Mouse (Mus musculus) CD4-positive helper T cell, adult 2 months (primary cell): ENCODE results near the gene Scube1.

ENCODE experiments used
- DNase-seq: peaks from one replicate; pipeline ENCODE4 v3.0.0-alpha.2; 2012; ENCODE audit warnings: low read depth, missing footprints, low spot score

Scube1 gene

GRCm38 (mm10) chr15:83596833-83597232 lies 128.0 kb downstream of the Scube1 start:
- DNase-seq: no peak

GRCm38 (mm10) chr15:83595364-83595711 lies 129.5 kb downstream of the Scube1 start:
- no peak for DNase-seq

DNA sequence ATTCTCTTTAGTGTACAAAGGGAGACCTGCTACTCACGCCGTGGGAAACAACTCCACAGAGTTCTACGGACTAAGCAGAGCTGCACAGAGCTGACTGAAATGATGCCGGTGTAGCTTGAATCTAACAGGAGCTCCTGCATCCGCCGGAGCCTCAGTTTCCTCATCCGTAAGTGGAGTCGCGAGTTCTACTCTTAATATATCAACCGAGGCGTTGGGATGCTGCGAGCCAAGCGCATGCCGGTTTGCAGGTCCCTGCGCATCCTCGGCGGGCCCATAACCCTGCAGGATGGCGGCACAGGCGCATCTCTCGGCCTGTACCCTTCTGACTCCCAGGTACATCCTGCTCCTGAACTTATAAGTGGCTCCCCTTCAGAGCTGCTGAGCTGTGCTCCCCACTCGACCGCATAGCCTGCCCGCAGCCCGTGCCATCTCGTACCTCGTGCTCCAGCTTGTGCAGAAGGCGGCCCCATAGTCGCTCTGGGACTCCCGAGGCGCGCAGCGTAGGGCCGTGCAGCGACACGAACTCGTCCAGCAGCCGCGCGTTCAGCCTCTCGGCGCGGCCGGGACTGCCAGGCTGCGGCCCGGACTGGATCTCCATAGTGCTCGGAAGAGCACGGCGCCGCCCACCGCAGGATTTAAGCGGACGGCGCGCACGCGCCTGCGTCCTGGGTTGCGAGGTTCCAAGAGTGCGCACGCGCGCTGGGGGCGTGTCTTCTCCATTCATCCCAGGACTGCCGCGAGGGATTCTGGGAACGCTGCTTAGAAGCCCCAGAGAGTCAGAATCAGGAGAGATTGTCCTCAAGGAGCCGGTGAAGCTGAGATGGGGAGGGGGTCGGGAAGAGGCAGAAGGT lies 130.1 kb downstream of the Scube1 start, which contains the start of gene Ttll12:
Gene Ttll12 (minus strand): TSS at position 645 of the 851 bp plus-strand sequence.
- peak; percentile 88 for DNase-seq

- peak; percentile 32 for DNase-seq
These were observed 130.9 kb downstream of the Scube1 start for GRCm38 (mm10) chr15:83593702-83594512.

GRCm38 (mm10) chr15:83593189-83593585 lies 131.6 kb downstream of the Scube1 start:
- DNase-seq: no peak

DNA sequence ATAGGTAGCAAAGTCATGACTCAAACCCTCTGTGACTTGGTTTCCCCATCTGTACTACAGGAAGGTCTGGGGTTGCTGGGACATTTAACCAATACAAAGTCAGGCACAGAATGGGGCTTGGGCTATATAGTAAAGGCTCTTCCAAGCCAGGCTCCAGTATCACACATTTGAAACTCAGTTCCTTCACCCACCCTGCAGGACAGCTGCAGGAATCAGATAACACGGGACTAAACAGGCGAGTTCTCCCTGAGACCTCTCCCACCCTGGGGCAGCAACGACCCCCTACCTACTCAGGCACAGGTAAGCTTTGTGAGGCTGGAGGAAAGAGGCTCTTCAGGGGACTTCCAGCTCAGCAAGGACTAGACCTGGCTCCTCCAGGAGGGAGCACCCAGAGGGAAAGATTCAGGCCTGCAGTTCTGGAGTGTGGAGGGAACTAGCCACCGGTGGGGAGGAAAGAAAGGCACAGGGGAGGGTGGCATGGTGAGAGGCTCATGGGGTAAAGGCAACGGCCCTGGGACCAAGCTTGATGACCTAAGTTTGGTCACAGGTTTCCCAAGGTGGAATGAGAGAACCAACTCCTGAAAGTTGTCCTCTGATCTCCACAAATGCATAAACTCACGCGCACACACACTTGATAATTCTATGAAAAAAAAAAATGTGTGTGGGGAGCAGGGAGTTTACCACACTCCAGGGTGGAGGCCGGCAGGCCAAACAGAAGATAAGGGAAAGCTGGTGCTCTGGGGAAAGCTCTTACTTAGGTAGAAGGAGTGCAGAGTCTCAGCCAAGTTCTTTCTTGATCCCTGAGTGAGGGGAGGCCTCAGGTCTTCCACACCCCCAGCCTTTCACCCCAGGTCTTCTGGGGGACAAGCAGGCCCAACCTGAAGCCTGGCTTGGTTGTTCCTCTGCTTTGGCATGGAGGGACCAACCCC lies 132.3 kb downstream of the Scube1 start:
- DNase-seq: no peak

- DNase-seq: no peak
These were observed 133.1 kb downstream of the Scube1 start for GRCm38 (mm10) chr15:83591758-83592157.

GRCm38 (mm10) chr15:83590841-83591240 lies 134.0 kb downstream of the Scube1 start:
- DNase-seq: no peak

DNA sequence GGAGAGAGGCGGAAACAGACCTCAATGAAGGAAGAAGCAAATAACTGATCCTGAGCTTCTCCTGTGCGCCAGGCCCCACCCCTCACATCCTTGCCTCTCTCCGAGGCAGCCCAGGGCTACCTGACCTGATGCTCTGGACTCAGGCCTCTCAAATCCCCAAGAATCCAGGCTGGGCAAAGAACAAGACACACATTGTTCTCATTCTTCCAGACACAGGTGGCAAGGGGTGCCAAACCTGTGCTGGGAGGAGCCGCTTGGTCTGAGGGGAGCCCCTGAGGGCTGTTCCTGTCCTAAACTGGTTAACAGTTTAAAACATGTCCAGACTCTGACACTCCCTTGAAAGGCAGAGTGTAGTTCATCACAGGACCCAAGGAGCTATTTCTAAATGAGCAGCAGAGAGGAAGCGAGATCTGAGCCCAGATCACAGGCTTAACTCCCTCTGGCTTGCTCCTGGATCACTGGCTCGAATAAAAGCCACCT lies 140.0 kb downstream of the Scube1 start:
- DNase-seq: no peak

GRCm38 (mm10) chr15:83583419-83584156 lies 141.2 kb downstream of the Scube1 start:
- peak; percentile 43 for DNase-seq

DNA sequence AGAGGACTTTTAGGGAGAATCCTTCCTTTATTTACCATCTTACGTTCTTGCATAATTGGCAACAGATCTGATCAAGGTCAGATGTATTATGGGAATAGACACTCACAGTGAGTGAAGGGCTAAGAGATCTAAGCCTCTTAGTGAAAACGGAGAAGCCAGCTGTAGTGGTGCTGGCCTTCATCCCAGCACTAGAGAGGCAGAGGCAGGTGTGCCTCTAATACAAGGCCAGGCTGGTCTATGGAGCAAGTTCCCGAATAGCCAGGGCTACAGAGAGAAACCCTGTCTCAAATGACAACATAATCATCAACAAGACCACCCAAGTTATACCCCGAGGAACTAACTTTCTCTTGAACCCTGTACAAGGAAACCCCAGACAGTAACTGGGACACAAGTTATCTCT lies 141.9 kb downstream of the Scube1 start:
- DNase-seq: no peak

DNA sequence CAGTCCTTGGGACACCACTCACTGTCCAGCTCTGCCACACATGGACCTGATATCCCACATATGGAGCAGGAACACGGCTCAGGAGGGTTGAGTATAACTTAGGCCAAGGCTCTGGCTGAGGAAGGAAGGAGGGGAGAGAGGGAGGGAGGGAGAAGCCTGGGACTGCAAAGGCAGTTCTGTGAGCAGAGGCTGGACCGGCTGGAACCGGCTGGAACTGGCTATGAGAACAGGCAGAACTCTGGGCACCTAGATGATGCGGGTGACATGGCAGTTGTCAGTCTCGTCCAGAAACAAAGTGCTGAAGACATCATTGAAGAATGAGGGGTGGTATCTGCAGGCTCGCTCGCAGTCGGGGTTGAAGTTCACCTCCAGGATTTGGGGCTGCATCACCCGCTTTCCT lies 148.2 kb downstream of the Scube1 start:
- DNase-seq: no peak

- no peak for DNase-seq
These were observed 149.3 kb downstream of the Scube1 start for GRCm38 (mm10) chr15:83575543-83575942.

DNA sequence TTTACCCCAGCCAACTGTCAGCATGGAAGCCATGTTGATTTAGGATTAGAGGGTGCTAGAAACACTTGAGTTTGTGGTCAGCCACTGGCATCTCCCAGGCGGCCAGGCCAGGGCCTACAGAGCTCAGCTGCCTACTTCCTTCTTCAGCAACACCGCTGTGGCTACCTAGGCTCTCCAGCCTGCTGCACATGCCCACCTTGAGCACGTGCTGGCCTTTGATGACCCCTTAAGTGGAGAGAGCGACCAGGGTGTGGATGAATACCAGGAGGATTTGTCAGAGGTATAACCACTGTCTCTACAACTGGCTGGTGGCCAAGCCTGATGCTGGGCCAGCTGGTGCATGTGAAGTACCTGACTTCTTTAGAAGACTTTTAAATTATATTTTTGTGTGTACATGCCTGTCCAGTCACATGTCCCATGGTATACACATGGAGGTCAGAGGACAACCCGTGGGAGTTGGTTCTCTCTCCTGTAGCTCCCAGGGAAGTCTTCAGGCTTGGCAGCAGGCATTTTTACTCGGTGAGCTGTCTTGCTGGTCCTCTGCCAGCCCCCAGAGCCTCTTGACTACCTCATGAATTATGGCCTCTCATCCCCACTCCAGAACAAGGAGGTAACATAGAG lies 150.0 kb downstream of the Scube1 start:
- DNase-seq: no peak

- no peak for DNase-seq
These were observed 151.2 kb downstream of the Scube1 start for GRCm38 (mm10) chr15:83573606-83574005.

DNA sequence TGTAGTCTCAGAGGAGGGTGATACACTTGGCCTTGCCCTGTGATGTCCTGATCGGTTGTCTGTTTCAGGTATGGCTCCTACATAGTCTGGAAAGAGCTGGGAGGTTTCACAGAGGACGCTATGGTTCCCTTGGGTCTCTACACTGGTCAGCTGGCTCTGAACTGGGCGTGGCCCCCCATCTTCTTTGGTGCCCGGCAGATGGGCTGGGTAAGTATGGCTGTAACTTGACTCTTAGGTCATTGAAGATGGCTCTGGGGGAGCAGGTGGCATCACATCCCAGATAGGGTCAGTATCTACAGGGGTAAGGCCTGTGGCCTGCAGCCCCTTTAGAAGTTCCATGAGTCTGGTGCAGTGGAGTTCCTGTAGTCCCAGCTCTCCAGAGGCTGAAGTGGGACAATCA lies 152.7 kb downstream of the Scube1 start:
- no peak for DNase-seq

- no peak for DNase-seq
These were observed 153.2 kb downstream of the Scube1 start for GRCm38 (mm10) chr15:83571636-83572035.

DNA sequence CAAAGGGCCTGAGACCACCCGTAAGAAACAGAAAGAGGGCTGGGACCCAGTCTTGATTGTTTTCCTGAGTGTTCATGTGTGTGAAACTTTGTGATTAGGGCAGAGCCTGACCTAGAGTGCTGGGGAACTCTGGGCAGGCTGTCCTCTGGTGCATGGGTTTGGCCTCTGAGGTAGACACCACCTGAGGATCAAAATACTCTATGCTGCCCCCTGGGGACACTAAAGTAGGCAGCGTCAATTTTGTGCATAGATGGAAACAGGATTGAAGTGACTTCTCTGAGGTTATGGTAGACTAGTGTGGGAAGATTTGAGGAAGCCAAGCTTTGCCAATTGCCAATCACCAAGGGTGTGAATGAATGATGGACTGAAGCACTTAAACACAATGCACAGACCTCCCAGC lies 154.2 kb downstream of the Scube1 start:
- DNase-seq: peak; percentile 51

DNA sequence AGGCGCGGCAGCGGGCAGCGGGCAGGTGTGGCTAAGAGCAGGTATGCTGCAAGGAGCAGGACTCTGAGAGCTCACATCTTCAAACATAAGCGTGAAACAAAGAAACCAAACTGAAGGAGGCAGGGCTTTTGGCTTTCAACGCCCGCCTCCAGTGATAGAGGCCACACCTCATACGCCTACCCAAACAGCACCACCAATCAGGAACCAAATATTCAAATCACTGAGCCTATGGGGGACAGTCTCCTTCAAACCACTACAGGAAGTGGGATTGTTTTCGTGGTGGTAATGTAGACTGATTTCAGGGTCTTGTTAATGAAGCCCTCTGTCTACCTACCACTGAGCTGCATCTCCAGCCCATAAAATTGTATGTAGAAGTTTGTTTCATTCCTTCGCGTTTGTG lies 155.1 kb downstream of the Scube1 start:
- peak; percentile 37 for DNase-seq

DNA sequence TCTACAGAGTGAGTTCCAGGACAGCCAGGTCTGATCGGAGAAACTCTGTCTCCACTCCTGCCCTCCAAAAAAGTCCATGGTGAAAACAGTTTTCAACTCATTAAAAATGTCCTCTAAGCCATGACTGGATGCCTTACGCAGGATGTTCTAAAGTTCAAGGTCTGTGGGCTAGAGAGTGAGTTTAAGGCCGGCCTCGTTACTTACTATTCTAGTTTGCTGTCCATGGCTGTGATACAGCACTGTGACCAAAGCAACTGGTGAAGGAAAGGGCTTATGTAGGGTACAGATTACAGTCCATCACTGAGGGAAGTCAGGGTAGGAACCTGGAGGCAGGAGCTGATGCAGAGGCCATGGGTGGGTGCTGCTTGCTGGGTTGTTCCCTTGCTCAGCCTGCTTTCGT lies 156.3 kb downstream of the Scube1 start:
- no peak for DNase-seq
